Mouse (Mus musculus): Measurements from ENCODE around the gene Slc25a16. TPM values are rescaled to one million over a fixed set of nuclear protein-coding genes. Genes with fewer than 3 reads are reported as not detected.

Slc25a16 gene
- polyA plus RNA-seq, 1 experiment = 8.5 TPM

DNA sequence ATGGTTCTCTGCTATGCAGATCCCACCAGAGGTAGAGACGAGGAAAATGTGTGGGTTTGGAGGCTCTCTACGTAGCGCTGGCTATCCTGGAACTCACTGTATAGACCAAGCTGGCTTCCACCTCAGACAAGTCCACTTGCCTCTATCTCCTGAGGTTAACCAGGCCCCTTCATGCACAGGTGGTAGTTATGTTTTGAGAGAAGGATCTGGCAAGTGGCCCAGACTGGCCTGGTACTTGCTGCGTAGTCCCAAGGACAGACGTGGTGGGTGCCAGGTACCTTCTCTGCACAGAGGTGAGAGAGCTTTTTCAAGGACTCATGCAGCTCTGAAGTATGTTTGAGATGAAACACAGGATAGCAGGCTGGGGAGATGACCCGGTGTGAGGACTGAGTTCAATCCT lies 64.1 kb downstream of the Slc25a16 start:
- no peaks in the 10 kb centered on the region for H3K27me3 ChIP-seq (ENCODE audit: control insufficient read depth, insufficient read depth, low read length)
- DNase-seq (ENCODE audit: low read depth in 1 of 2, low spot score in 2 of 2) = no peak
- H3K27ac ChIP-seq (ENCODE audit: insufficient read depth, low read length) = peak overlapping the region; percentile 76
- 71% methylated on average over 6 of the region's 6 CpGs for WGBS
- no peak for TF ChIP-seq POLR2A (IDR thresholded peaks at IDR 0.05; ENCODE audit: low read depth, low read length)
- no peak for TF ChIP-seq CTCF (IDR thresholded peaks at IDR 0.05; ENCODE audit: extremely low read depth, insufficient read depth, insufficient read length, insufficient replicate concordance)
- peak overlapping the region; percentile 45 for H3K4me3 ChIP-seq (ENCODE audit: extremely low read depth, insufficient read depth, insufficient read length)
- H3K4me1 ChIP-seq (ENCODE audit: control insufficient read depth, insufficient read depth, insufficient read length) = peaks cover 8% of the 10 kb centered on the region; the same call in 1 of the 2 replicates
- 0 out of 2 replicates have a peak, but pooled peaks cover 2% of the 10 kb centered on the region for H3K36me3 ChIP-seq (ENCODE audit: control insufficient read depth, insufficient read depth, low read length)

DNA sequence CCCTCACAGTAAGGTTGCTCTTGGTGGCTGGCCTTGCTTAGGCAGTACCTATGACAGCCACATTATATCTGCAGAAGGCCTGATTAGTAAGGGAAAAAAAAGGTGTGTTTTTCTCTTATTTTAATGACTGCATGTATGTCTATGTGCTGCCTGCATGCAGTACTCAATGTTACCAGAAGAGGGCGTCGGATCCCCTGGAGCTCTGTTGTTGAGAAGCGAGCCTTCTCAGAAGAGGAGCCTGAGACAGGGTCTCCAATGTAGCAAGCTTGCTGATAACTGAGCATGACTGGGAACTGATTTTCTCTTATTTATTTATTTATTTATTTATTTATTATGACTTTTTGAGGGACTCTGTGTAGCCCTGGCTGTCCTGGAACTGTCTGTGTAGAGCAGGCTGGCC lies 66.9 kb downstream of the Slc25a16 start:
- Histone ChIP-seq H3K36me3 (ENCODE audit: control insufficient read depth, insufficient read depth, low read length) (peaks cover 12% of the 10 kb centered on the region), H3K27me3 (ENCODE audit: control insufficient read depth, insufficient read depth, low read length) (no peaks in the 10 kb centered on the region), H3K27ac (ENCODE audit: insufficient read depth, low read length) (no peak overlapping the region), H3K4me1 (ENCODE audit: control insufficient read depth, insufficient read depth, insufficient read length) (peaks cover 4% of the 10 kb centered on the region; the same call in 1 of the 2 replicates), H3K4me3 (ENCODE audit: extremely low read depth, insufficient read depth, insufficient read length) (no peak overlapping the region)
- 39% methylated on average over 3 of the region's 3 CpGs for WGBS
- TF ChIP-seq POLR2A (IDR thresholded peaks at IDR 0.05; ENCODE audit: low read depth, low read length) = no peak
- peak; percentile 36; the same call in 1 of the 2 replicates for TF ChIP-seq CTCF (IDR thresholded peaks at IDR 0.05; ENCODE audit: extremely low read depth, insufficient read depth, insufficient read length, insufficient replicate concordance)
- DNase-seq (ENCODE audit: low read depth in 1 of 2, low spot score in 2 of 2) = no peak

DNA sequence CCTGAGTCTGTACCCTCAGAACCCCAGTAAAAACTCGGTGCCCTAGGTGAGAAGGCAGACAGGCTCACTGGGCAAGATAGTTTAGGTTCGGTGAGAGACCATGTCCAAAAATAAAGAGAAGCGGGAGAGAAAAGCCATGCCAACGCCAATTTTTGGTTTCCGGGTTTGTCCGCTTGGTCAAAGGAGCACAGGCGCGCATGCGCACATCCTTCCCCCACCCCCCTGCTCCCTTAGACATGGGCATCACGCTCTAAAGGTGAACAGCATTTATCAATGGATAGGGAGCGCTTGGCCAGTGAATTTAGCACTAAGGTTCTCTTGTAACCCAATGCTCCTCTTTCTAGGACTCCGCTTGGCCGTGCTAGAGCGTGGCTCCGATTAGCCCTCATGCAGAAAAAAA lies 70.2 kb downstream of the Slc25a16 start:
- no peak overlapping the region for H3K27ac ChIP-seq (ENCODE audit: insufficient read depth, low read length)
- no peaks in the 10 kb centered on the region for H3K4me1 ChIP-seq (ENCODE audit: control insufficient read depth, insufficient read depth, insufficient read length)
- TF ChIP-seq POLR2A (IDR thresholded peaks at IDR 0.05; ENCODE audit: low read depth, low read length) (no peak), CTCF (IDR thresholded peaks at IDR 0.05; ENCODE audit: extremely low read depth, insufficient read depth, insufficient read length, insufficient replicate concordance) (no peak)
- 94% methylated on average over 15 of the region's 15 CpGs for WGBS
- no peak for DNase-seq (ENCODE audit: low read depth in 1 of 2, low spot score in 2 of 2)
- no peak overlapping the region for H3K4me3 ChIP-seq (ENCODE audit: extremely low read depth, insufficient read depth, insufficient read length)
- peaks cover 22% of the 10 kb centered on the region for H3K36me3 ChIP-seq (ENCODE audit: control insufficient read depth, insufficient read depth, low read length)
- no peaks in the 10 kb centered on the region for H3K27me3 ChIP-seq (ENCODE audit: control insufficient read depth, insufficient read depth, low read length)

DNA sequence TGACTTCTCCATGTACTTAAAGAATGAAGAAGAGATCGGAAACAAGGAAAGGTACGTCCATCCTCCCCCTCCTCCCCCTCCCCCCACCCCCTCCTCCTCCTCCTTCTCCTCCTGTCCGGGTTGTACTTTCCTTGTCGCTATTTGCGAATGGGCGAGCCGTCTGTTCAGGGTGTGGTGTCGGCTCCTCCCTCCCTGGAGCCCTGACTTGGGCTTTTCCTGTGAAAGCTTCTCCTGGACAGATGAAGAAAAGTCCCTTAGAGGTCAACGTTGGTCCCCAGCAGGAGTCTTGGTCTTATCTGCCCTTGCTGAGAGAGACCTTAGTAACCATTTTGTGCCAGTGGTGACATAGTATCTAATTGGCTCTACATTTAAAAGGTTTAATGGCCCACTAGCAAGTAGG lies 73.6 kb downstream of the Slc25a16 start:
- H3K4me3 ChIP-seq (ENCODE audit: extremely low read depth, insufficient read depth, insufficient read length) = no peak overlapping the region
- 97% methylated on average over 6 of the region's 9 CpGs for WGBS
- H3K27ac ChIP-seq (ENCODE audit: insufficient read depth, low read length) = no peak overlapping the region
- peaks cover 31% of the 10 kb centered on the region for H3K36me3 ChIP-seq (ENCODE audit: control insufficient read depth, insufficient read depth, low read length)
- no peaks in the 10 kb centered on the region for H3K27me3 ChIP-seq (ENCODE audit: control insufficient read depth, insufficient read depth, low read length)
- TF ChIP-seq POLR2A (IDR thresholded peaks at IDR 0.05; ENCODE audit: low read depth, low read length) = no peak
- TF ChIP-seq CTCF (IDR thresholded peaks at IDR 0.05; ENCODE audit: extremely low read depth, insufficient read depth, insufficient read length, insufficient replicate concordance) = no peak
- no peaks in the 10 kb centered on the region for H3K4me1 ChIP-seq (ENCODE audit: control insufficient read depth, insufficient read depth, insufficient read length)
- DNase-seq (ENCODE audit: low read depth in 1 of 2, low spot score in 2 of 2) = no peak

Other genes starting within 250 kb of the Slc25a16 start
- gene Stox1, start 194.5 kb upstream of the Slc25a16 start, polyA plus RNA-seq (2012; rRNA removed) = 0.14 and 0.20 TPM in 2 replicates
- 44.4 and 53.5 TPM in 2 replicates for gene Ccar1, start 128.3 kb upstream of the Slc25a16 start, polyA plus RNA-seq (2012; rRNA removed)
- gene Tet1, start 11.6 kb upstream of the Slc25a16 start, polyA plus RNA-seq (2012; rRNA removed) = 0.84 and 1.1 TPM in 2 replicates
- gene Dna2, start 26.4 kb downstream of the Slc25a16 start, polyA plus RNA-seq (2012; rRNA removed) = 4.7 and 6.4 TPM in 2 replicates
- 2.6 and 3.0 TPM in 2 replicates for gene Rufy2, start 59.6 kb downstream of the Slc25a16 start, polyA plus RNA-seq (2012; rRNA removed)
- 9.0 and 11.2 TPM in 2 replicates for gene Hnrnph3, start 103.6 kb downstream of the Slc25a16 start, polyA plus RNA-seq (2012; rRNA removed)
- 0.55 and 0.74 TPM in 2 replicates for gene Pbld2, start 103.7 kb downstream of the Slc25a16 start, polyA plus RNA-seq (2012; rRNA removed)
- gene Pbld1, start 139.5 kb downstream of the Slc25a16 start, polyA plus RNA-seq (2012; rRNA removed) = 0.58 and 1.3 TPM in 2 replicates
- gene Atoh7, start 179.0 kb downstream of the Slc25a16 start, polyA plus RNA-seq (2012; rRNA removed) = 0.16 TPM in 1 of 2 replicates, not detected in the other